Mouse (Mus musculus) bone marrow macrophage, adult 2 months (primary cell): ENCODE results near the gene Uba52.

Experiments
- CTCF ChIP-seq: IDR thresholded peaks from 2 replicates; pipeline ENCODE4 v1.5.1; 2012; ENCODE audit warnings: low read depth, mild to moderate bottlenecking, low read length, moderate library complexity
- POLR2A ChIP-seq: IDR thresholded peaks from 2 replicates; pipeline ENCODE4 v1.6.1; 2012; ENCODE audit warnings: mild to moderate bottlenecking, low read depth, low read length, borderline replicate concordance

DNA sequence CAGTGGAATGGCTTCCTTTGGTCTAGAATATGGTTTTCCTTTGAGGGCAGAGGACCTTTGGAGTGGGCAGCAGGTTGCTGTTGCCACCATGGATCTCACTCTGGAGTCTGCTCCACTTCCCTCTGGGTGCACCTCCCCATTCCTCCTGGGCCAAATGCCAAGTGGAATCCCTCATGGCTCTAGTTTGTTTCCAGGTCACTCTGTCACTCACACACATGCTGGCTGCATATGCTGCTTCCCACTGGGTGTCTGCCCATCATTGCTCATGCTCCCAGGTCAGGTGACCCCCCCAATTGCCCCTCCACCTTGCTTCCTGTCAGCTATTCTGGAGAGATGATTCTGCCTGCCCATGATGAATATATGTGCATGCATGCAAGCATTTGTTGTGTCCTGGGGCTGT is 43.1 kb upstream of the Uba52 start:
- no peak for TF ChIP-seq CTCF
- no peak for TF ChIP-seq POLR2A
